Mouse (Mus musculus) T-helper 17 cell (primary cell): ENCODE data around the gene Prkg2.

Experiments used
- in situ Hi-C, 2 experiments: fragments of 300-600 bp; cut with MboI, MseI; formaldehyde crosslinking; loops; 1 replicate in 1 of 2; 2 replicates in 1 of 2; pipeline ENCODE4 v1.15.1; 2025; ENCODE audit warnings: high pct_unique_total_duplicates in 2 of 2

Prkg2 gene

DNA sequence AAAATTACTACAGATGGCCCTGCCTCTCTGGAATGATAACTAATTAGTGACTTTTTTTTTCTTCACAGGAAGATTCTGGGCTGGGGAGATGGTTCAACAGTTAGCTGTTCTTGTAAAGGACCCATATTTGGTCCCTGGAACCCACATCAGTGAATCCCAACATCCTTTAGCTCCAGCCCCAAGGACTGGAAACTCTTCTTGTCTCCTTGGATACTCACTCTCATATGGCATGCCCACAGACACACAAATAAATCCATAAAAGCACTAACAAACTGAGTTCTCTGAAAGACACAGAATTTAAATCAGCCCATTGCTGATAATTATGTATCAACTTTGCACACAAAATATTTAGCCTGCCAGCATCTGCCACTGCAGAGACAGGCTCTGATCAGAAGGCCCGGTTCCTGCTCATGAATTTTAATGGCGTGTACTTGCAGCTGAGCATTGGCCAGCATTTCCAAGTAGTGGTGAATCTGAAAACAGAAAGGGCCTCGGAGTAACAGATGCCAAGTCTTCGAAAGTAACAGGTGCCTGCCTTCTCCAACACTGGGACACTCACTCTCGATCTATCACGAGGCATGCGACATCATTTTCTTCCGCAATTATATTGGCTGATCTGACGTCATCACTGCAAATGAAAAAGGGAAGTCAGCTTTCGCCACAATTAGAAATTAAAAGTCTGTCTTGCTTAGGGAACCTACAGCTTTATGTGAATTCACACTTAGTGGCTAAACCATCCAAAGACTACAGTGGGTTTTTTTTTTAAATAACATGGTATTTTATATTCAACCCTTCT, 61.1 kb downstream of the Prkg2 start:
- in situ Hi-C loops, result no loop called here

DNA sequence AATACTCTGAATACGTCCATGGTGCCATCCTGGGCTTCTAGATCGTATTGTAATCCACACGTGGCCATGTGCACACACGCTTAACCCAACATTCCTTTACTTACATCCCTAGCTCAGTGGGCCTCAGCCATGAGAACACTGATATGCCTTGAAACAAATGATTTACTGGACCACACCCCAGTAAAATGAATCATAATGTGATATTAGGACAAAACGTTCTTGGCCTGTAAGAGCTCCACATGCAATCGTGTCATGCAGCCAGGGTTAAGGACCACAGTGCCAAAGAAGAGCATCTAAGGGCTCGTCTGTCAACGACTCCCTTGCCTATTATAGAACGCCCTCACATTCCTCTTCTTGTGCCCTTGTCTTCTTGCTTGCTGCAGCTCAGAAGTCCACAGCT, 70.5 kb downstream of the Prkg2 start:
- in situ Hi-C loops, result no loop called here

DNA sequence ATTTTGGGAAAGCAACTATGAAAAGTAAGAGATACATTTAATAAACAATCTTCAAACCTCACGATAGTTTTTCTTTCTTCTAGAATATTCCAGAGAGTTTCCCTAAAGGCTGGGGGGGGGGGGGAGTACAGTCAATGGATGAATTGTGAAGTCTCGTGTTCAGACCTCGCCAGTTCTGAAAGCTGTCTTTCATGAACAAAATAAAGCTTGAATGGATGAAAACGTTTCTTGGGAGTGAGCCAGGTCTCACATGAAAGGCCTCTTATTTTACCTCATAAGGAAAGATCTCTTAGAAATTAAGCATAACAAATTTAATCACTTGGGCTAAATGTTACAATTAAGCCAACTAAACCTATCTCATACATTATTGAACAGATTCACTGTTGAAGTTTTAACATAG, 72.0 kb downstream of the Prkg2 start:
- in situ Hi-C loops, result no loop called here

DNA sequence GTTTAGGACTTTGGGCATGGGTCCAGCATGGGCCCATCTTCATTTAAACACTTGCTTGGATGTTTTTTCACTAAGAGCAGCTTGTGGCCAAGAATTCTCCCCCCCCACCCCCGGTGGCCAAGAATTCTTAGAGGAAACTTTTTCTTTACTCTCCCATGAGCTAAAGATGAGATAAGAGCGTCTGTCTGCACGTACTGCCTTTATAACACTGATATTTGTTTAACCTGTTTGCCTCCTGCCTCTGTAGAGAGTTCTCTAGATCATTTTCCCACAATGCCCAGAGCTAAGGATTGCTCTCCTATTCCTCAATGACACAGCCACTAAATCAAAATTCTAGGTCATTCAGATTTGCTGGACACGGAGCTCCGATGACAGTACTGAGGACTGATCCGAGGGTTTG, 72.8 kb downstream of the Prkg2 start:
- in situ Hi-C loops, result no loop called here

DNA sequence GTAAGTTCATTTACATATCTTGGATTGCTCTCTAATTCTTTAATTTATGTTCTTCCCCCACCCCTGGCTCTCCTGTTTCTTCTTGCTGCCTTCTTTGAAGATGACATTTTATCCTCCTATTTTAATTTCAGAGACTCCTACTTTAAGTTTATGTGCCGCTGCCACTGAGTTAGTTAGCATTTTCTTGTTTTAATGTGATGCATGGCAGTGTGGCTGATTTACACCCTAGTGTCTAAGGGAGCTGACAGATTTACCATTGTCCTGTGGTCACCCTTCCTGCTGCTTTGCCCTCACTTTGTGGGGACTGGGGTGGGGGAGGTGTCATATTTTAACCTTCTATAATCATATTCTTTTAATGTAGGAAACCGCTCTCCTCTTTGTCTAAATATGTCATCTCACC, 74.7 kb downstream of the Prkg2 start:
- in situ Hi-C loops, result no loop called here

- in situ Hi-C loops, result no loop called here
Measured at GRCm38 (mm10) chr5:98955576-98955975, 81.6 kb downstream of the Prkg2 start.

GRCm38 (mm10) chr5:98953386-98953785, 83.8 kb downstream of the Prkg2 start:
- in situ Hi-C loops, result no loop called here

GRCm38 (mm10) chr5:98951566-98951965, 85.6 kb downstream of the Prkg2 start:
- in situ Hi-C loops, result no loop called here

- in situ Hi-C loops, result no loop called here
Measured at GRCm38 (mm10) chr5:98950495-98951092, 86.6 kb downstream of the Prkg2 start.

GRCm38 (mm10) chr5:98949784-98950183, 87.4 kb downstream of the Prkg2 start:
- in situ Hi-C loops, result no loop called here

GRCm38 (mm10) chr5:98946656-98947055, 90.5 kb downstream of the Prkg2 start:
- in situ Hi-C loops, result no loop called here

DNA sequence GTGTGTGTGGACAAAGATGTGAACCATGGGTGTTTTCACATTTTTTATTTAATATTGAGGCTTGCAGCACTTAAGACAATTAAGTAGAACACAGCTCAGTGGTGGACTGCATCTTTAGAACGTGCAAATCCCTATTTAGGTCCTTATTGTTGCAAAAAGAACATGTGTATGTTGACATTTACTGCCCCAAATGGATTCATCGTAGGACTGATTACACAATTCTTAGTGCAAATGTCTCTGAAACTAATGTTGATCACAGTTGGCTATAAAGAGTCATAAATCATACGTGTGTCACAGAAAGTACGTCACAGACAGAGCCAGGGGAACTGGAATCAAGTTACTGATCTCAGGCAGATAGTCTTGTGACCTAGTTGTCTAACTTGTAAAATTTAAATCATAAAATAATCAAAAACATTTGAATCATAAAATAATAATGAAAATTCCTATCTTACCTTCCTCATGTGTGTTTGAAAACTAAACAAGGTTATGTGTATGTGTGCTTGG, 91.0 kb downstream of the Prkg2 start:
- in situ Hi-C loops, result no loop called here

GRCm38 (mm10) chr5:98943776-98944175, 93.4 kb downstream of the Prkg2 start:
- in situ Hi-C loops, result no loop called here

- in situ Hi-C loops, result no loop called here
Measured at GRCm38 (mm10) chr5:98940731-98941130, 96.4 kb downstream of the Prkg2 start.

GRCm38 (mm10) chr5:98939631-98940208, 97.4 kb downstream of the Prkg2 start:
- in situ Hi-C loops, result loop anchor here in 1 of 2 experiments (5.0 kb wide), 1 partner anchor 57 kb away; no protein-coding TSS in a partner anchor

DNA sequence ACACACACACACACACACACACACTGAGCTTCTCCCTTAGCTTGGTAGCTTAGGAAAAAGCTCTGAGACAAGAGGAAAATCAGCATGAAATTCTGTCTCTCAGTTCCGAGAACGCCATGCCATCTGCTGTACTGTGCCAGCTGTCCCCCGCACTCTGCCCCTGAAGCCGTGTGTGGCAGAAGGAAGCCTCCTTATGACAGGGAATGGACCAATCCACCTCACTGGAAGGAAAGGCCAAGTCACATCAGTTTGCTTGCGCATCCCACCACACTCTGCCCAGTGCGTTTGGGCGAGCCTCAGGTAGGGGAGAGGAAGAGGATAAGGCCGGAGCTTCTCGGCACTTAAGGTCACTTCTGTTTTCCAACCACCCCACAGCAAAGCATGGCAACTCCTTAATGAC, 98.0 kb downstream of the Prkg2 start:
- in situ Hi-C loops, result loop anchor here in 1 of 2 experiments (5.0 kb wide), 1 partner anchor 57 kb away; no protein-coding TSS in a partner anchor

DNA sequence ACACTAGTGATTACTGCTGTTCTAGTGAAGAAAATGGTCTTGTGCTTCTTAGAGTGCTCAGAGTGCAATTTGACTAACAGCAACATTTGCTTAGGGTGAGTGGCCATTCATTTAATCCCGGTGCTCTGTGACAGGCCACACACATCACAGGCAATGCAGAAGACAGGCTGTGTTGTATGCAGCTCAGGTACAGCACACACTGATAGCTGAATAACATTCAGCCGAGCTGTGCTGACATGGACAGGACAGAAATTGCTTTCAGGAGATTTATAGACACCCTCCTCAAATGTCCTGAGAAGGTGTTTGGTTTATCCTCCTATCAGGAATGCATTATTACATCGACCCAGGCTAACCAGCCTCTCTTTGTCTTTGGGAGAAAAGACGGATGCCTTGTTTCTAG, 99.3 kb downstream of the Prkg2 start:
- in situ Hi-C loops, result loop anchor here in 1 of 2 experiments (5.0 kb wide), 1 partner anchor 56 kb away; no protein-coding TSS in a partner anchor

DNA sequence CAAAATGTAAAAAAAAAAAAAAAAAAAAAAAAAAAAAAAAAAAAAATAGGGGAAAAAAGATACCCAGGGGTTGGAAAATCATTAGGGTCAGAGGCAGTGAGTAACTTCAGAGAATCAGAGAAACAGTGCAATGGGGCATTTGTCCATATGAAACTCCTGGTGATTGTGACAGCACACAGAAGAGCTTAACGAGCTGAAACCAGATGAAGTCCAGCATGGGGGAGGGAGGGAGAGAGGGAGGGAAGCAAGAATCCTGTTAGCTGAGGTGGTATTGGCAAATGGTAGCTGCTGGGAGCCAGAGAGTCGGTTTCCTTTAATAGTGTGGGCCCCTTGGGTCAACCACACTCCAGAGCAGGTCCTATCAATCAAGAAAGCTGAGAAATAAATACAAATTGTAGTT, 100.5 kb downstream of the Prkg2 start:
- in situ Hi-C loops, result loop anchor here in 1 of 2 experiments (5.0 kb wide), 1 partner anchor 54 kb away; no protein-coding TSS in a partner anchor

- in situ Hi-C loops, result loop anchor here in 1 of 2 experiments (5.0 kb wide), 1 partner anchor 54 kb away; no protein-coding TSS in a partner anchor
Measured at GRCm38 (mm10) chr5:98935930-98936329, 101.2 kb downstream of the Prkg2 start.

GRCm38 (mm10) chr5:98922921-98923320, 114.2 kb downstream of the Prkg2 start:
- in situ Hi-C loops, result no loop called here

DNA sequence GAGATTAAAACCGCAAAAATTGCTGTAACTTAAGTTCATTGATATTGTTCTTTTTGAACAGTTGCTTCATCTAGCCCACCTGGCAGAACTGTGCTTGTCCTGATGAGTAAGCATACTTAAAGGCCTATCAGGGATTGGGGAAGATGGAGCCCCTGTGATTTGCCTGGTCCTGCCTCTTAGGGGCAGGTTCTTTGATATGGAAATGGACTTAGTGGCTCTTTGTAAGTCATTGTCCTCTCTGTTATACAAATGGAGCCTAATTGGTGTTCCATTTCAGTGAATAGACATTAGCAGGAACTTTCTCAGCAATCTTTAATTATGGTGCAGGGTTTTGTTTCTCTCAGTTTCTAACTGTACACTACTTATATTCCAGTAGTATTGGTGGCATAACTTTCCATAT, 115.5 kb downstream of the Prkg2 start:
- in situ Hi-C loops, result no loop called here

- in situ Hi-C loops, result no loop called here
Measured at GRCm38 (mm10) chr5:98918716-98919115, 118.4 kb downstream of the Prkg2 start.
